Mouse (Mus musculus): Measurements from ENCODE around the gene Anks1b. TPM values are rescaled to one million over a fixed set of nuclear protein-coding genes. Genes with fewer than 3 reads are reported as not detected.

Gene Anks1b
- polyA plus RNA-seq, 1 experiment: 0.19 TPM

GRCm38 (mm10) chr10:90999899-91000298 is 1126.6 kb downstream of the Anks1b start:
- WGBS: 88% methylated on average over 5 of the region's 5 CpGs
- H3K4me1 ChIP-seq (ENCODE audit: control insufficient read depth, insufficient read depth, insufficient read length): peaks cover 5% of the 10 kb centered on the region; the same call in 1 of the 2 replicates
- H3K4me3 ChIP-seq (ENCODE audit: extremely low read depth, insufficient read depth, insufficient read length): no peak overlapping the region
- no peak for DNase-seq (ENCODE audit: low read depth in 1 of 2, low spot score in 2 of 2)
- no peaks in the 10 kb centered on the region for H3K27me3 ChIP-seq (ENCODE audit: control insufficient read depth, insufficient read depth, low read length)
- H3K27ac ChIP-seq (ENCODE audit: insufficient read depth, low read length): no peak overlapping the region
- TF ChIP-seq CTCF (IDR thresholded peaks at IDR 0.05; ENCODE audit: extremely low read depth, insufficient read depth, insufficient read length, insufficient replicate concordance) (no peak), POLR2A (IDR thresholded peaks at IDR 0.05; ENCODE audit: low read depth, low read length) (no peak)
- H3K36me3 ChIP-seq (ENCODE audit: control insufficient read depth, insufficient read depth, low read length): peaks cover 16% of the 10 kb centered on the region

DNA sequence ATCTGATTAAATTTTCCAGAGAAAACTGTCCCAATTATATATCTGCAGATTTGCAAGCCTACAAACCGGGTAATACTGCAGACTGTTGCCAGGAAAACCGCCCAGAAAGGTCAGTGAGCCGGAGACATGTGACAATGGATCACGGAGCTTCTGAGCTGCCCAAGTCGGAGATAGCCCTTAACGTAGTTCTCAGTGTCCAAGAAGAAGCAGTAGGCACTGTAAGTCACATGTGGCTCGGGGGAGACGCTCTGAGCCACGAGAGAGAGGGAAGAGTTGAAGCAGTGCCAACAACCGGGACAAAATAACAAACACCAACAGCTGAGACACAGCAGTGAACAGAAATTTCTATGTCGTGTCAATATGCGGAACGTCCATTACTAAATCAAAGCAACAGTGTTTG is 1128.1 kb downstream of the Anks1b start:
- Histone ChIP-seq H3K4me3 (ENCODE audit: extremely low read depth, insufficient read depth, insufficient read length) (no peak overlapping the region), H3K36me3 (ENCODE audit: control insufficient read depth, insufficient read depth, low read length) (peaks cover 10% of the 10 kb centered on the region), H3K27ac (ENCODE audit: insufficient read depth, low read length) (no peak overlapping the region), H3K27me3 (ENCODE audit: control insufficient read depth, insufficient read depth, low read length) (no peaks in the 10 kb centered on the region), H3K4me1 (ENCODE audit: control insufficient read depth, insufficient read depth, insufficient read length) (peaks cover 5% of the 10 kb centered on the region; the same call in 1 of the 2 replicates)
- no peak for DNase-seq (ENCODE audit: low read depth in 1 of 2, low spot score in 2 of 2)
- 92% methylated on average over 13 of the region's 13 CpGs for WGBS
- TF ChIP-seq CTCF (IDR thresholded peaks at IDR 0.05; ENCODE audit: extremely low read depth, insufficient read depth, insufficient read length, insufficient replicate concordance) (no peak), POLR2A (IDR thresholded peaks at IDR 0.05; ENCODE audit: low read depth, low read length) (no peak)

DNA sequence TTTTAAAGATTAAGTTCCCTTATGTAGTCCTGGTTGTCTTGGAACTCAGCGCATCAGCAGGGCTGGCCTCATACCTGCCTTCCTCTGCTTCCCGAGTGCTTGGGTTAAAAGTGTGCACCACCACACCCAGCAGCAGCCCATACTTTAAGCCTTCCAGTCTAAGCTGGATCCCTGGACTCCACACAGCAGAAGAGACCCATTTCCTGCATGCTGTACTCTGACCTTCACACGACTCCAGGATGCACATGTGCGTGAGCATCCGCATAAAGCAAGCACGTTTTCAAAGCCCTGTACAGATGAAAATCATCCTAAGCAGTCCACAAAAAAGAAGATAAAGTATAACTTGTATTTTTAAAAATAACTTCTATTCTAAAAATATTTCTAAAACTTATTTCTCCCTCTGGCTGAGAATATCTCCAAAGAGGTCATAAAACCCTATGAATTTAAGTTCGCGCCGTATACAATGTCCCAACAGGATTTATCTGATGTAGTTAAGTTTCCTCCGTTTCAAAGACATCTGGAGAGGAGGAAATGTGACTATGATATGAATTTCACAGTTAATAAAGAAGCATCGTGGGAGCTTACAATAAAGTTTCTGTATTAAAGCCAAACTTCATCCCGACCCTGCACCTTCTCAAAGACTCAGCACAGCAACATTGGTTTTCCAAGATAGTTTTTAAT is 1132.7 kb downstream of the Anks1b start:
- no peak overlapping the region for H3K27ac ChIP-seq (ENCODE audit: insufficient read depth, low read length)
- peaks cover 8% of the 10 kb centered on the region for H3K36me3 ChIP-seq (ENCODE audit: control insufficient read depth, insufficient read depth, low read length)
- peaks cover 5% of the 10 kb centered on the region; the same call in 1 of the 2 replicates for H3K4me1 ChIP-seq (ENCODE audit: control insufficient read depth, insufficient read depth, insufficient read length)
- H3K4me3 ChIP-seq (ENCODE audit: extremely low read depth, insufficient read depth, insufficient read length): no peak overlapping the region
- TF ChIP-seq CTCF (IDR thresholded peaks at IDR 0.05; ENCODE audit: extremely low read depth, insufficient read depth, insufficient read length, insufficient replicate concordance) (no peak), POLR2A (IDR thresholded peaks at IDR 0.05; ENCODE audit: low read depth, low read length) (no peak)
- WGBS: 91% methylated on average over 12 of the region's 12 CpGs
- no peaks in the 10 kb centered on the region for H3K27me3 ChIP-seq (ENCODE audit: control insufficient read depth, insufficient read depth, low read length)
- DNase-seq (ENCODE audit: low read depth in 1 of 2, low spot score in 2 of 2): no peak

Other genes starting within 250 kb of the Anks1b start
- gene Scyl2, start 187.2 kb upstream of the Anks1b start, polyA plus RNA-seq (2012; rRNA removed): 7.3 and 7.6 TPM in 2 replicates
- 0.74 and 1.3 TPM in 2 replicates for gene Actr6, start 141.2 kb upstream of the Anks1b start, polyA plus RNA-seq (2012; rRNA removed)
- 8.7 and 11.1 TPM in 2 replicates for gene Uhrf1bp1l, start 128.5 kb upstream of the Anks1b start, polyA plus RNA-seq (2012; rRNA removed)